Mouse (Mus musculus) ES-Bruce4 (cell line): ENCODE data around the gene Nectin3.

ENCODE experiments used
- CTCF ChIP-seq: IDR thresholded peaks from one replicate; pipeline ENCODE4 v1.8.1; 2011; ENCODE audit warnings: low read depth, low read length
- EP300 ChIP-seq: IDR thresholded peaks from 2 replicates; pipeline ENCODE4 v1.6.1; 2011; ENCODE audit warnings: low read depth, low read length; ENCODE audit not compliant: insufficient read depth

- TF ChIP-seq CTCF (no peak), EP300 (no peak)
Measured at GRCm38 (mm10) chr16:46538092-46538491, 39.8 kb upstream of the Nectin3 start.
